Mouse (Mus musculus) ES-Bruce4 (cell line): ENCODE results near the gene Qrfpr.

Experiments used
- CTCF ChIP-seq: IDR thresholded peaks from one replicate; pipeline ENCODE4 v1.8.1; 2011; ENCODE audit warnings: low read depth, low read length
- POLR2A ChIP-seq: IDR thresholded peaks from one replicate; pipeline ENCODE4 v1.8.1; 2011; ENCODE audit warnings: low read length; ENCODE audit not compliant: insufficient read depth

GRCm38 (mm10) chr3:36207520-36208264 lies 14.4 kb downstream of the Qrfpr start:
- TF ChIP-seq CTCF: no peak
- no peak for TF ChIP-seq POLR2A
